Mouse (Mus musculus): ENCODE results near the gene Dlk2.

The Dlk2 gene

DNA sequence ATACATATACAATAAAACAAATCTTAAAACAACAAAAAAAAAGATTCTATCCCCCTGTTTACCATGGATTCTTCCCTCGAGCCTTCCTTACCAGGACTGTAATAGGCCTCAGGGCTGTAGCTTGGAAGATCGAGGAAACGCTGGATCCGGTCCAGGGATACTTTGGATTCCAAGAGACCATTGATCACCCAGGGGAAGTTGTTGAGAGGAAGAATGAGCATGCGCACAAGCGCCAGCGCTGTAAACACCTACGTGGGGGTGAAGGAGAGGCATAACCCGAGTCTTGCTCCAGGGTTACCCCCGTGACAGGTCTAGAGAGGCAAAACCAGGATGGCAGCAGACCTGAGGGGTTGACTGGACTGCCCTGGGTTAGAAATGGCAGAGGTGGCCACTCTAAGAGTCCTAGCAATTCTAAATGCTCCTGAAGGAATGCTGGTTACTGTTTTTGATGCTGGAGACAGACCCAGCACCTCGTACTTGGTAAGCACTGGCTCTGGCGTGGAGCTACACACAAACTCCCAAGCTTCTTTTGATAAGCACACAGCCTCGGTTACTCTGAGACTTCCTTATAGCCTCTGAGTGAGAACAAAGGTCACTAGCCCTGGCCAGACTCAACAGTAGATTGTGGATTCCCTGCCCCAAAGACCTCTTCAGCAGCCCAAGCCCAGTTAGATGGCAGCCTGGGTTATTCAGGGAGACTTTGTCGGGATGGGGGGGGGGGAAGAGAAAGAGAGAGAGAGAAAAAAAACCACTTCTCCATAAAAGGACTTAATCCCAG lies 25.0 kb downstream of the Dlk2 start:
- DNase-seq (ENCODE audit: low spot score): no peak

DNA sequence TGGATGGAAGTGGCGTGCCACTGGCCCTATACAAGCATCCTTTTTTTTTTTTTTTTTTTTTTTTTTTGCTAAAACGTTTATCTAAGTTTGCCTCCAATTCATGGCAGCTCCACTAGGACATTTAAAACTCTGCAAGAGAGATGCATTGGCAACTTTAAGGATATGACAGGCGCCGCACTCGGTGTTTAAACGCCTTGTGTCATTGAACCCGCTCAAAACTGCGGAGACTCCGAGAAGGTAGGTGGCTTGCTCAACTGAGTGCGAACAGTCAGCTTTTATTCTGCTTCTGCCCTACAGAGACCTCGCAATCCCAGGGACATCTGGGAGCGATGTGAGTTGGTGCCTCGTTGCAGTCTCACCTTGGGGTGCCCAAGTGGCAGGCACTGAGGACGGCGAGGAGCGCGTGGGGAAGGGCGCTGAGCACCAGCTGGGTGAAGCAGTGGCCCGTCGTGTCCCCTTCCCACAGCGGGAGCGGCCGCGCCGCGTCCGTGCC lies 30.2 kb downstream of the Dlk2 start:
- no peak for DNase-seq (ENCODE audit: low spot score)

- peak; percentile 94 for DNase-seq (ENCODE audit: low spot score)
Measured at GRCm38 (mm10) chr17:46327906-46328534, 30.8 kb downstream of the Dlk2 start, which contains the start of gene Abcc10. Gene Abcc10, minus strand, starts transcription at chr17:46328352.

- DNase-seq (ENCODE audit: low spot score): no peak
Measured at GRCm38 (mm10) chr17:46328723-46329122, 31.5 kb downstream of the Dlk2 start.

GRCm38 (mm10) chr17:46336475-46336874 lies 39.3 kb downstream of the Dlk2 start:
- DNase-seq (ENCODE audit: low spot score): no peak

DNA sequence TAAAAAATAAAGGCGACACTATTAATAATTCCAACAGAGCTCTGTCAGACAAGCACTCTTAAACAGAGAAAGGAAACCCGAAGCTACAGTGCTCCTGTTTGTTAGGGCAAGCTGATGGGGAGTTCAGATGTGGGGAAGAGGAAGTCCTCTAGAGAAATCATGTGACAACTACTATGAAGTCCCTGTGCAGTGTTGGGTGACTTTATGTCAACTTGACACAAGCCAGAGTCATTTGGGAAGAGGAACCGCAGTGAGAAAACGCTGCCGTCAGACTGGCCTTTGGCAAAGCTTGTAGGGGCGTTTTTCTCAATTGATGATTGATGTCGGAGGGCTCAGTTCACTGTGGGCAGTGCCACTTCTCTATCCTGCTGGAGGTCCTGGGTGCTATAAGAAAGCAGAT lies 44.0 kb downstream of the Dlk2 start:
- DNase-seq (ENCODE audit: low spot score): no peak

GRCm38 (mm10) chr17:46351026-46351700 lies 53.9 kb downstream of the Dlk2 start:
- no peak for DNase-seq (ENCODE audit: low spot score)
